Mouse (Mus musculus) heart, postnatal 36 days (tissue): Measurements from ENCODE around the gene Atg2a. TPM values are rescaled to one million over a fixed set of nuclear protein-coding genes. Genes with fewer than 3 reads are reported as not detected.
A peak's percentile ranks its signal among the peaks of the same experiment; 100 is the strongest.

Source experiments
- DNase-seq, 2 experiments: peaks; one replicate each; pipeline ENCODE4 v3.0.0; 2021 to 2022
- intact Hi-C: fragments of 180-260 bp; cut with DNase I; formaldehyde crosslinking; loops from one replicate; pipeline ENCODE4 v1.15.1; 2025
- total RNA-seq, 2 experiments: library from RNA; stranded (reverse); gene quantifications; 2 replicates each; pipeline ENCODE4 v1.2.3; 2021

Atg2a gene
- total RNA-seq, result 10 to 100 TPM; 24.5 to 25.9 TPM

DNA sequence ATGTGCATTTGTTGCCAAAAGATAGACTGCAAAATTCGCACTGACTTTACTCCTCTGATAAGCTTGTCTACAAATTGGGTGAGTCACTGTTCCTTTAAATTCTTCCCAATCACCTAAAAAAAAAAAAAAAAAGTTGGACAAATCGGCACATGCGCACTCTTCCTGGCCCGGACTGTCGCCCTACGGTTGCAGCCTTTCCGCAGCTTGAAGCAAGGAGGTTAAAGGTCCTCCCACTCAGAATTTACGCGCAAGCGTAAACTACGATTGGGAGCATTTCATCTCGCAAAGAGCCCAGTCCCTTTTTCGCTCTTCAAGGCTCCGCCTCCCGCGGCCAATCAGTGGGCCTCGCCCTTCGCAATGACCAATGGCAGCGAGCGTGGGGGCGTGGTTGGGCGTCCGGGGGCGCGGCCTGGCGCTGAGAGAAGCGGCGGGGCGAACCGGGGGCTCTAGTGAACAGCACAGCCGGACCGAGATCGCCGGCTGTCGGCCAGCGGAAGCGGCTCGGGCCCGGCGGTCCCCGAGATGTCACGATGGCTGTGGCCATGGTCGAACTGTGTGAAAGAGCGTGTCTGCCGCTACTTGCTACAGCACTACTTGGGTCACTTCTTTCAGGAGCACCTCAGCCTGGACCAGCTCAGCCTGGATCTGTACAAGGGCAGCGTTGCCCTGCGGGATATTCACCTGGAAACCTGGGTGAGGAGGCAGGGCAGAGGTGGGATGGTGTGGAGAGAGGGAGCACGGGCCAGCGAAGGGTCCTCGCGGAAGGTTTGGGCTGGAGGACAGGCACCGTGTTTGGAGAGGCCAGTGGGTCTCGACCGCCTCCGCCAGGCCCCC is at the start of gene Atg2a:
Gene Atg2a, plus strand, starts transcription at position 395 of the 834 bp plus-strand sequence.
- DNase-seq, result peak; percentile 97
- intact Hi-C loops, result loop anchor here (5.0 kb wide), 1 partner anchor 179 kb away; the partner anchor contains the start of gene Znhit2

DNA sequence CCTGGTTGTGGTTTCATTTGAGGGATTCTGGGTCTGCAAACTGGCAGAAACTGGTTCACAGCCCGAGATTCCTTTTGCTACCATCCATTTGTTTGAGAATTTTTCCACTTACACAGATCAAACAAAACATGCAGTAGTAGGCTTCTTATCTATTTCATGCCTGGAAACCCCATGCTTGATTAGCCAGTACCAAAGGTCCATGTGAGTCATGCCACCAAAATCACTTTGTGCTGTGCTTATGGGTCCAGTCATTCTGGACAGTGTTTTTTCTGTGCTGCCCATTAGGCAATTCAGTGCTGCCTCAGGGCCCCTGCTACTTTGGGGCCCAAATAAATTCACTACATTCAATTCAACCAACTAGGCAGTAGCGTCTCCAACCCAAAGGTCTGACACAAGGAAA is 37.2 kb upstream of the Atg2a start:
- intact Hi-C loops, result no loop called here
- DNase-seq, result no peak

DNA sequence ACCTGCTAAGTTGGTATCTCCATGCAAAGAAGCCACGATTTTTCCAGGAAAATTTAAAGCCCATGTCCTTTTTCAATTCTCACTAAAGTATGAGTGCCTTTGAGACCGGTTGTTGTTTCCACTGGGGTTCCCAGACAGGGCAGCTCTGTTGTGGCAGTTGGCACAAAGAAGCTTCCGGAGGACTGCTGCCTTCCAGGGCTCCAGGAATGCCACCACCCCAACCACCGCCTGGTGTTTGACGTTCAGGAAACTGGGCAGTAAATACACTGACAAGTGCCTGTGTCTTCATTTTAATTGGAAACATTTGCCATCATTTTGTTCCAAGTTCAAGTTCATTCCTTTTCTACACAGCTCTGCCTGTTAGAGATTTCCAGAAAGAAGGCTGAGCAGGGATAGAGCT is 34.8 kb upstream of the Atg2a start:
- no peak for DNase-seq
- intact Hi-C loops, result no loop called here

DNA sequence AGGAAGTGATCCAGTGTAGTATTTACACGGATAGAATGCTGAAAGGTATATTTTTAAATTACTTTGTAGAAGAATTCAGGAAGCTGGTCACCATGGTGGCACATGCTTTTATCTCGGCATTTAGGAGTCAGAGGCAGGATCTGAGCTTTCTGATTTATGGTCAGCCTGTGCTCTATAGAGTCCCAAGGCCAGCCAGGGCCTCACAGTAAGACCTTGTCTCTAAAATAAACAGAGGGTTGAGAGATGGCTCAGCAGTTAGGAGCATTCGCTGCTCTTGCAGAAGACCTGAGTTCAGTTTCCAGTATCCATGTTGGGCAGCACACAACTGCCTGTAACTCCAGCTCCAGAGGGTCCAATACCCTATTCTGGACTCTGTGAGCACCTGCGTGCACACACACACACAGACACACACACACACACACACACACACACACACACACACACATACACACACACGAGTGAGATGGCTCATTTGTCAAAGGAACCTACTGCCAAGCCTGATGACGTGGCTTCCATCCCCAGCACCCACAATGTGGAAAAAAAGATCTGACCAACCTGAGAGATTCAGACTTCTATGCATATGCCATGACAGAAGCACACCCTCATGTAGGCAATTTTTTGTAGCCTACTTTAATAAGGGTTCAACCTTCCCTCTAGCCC is 25.3 kb upstream of the Atg2a start:
- no peak for DNase-seq
- intact Hi-C loops, result no loop called here

DNA sequence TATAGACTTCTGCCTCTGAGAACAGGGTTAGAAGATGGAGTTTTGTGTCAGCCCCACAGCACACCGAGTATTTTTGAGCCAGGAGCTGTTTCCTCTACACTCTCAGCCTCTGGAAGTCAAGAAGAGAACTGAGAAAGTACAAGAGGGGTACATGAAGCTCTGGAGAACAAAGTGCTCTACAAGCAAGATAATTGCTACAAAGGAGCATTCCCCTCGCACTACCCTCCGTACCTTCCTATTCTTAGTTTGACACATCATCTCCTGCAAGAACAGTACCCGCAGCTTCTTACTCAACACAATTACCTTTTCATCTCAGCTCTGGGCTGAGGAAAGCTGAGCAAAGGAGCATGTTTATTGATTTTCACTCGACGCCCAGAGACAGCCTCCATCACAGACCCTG is 22.9 kb upstream of the Atg2a start:
- no peak for DNase-seq
- intact Hi-C loops, result no loop called here

DNA sequence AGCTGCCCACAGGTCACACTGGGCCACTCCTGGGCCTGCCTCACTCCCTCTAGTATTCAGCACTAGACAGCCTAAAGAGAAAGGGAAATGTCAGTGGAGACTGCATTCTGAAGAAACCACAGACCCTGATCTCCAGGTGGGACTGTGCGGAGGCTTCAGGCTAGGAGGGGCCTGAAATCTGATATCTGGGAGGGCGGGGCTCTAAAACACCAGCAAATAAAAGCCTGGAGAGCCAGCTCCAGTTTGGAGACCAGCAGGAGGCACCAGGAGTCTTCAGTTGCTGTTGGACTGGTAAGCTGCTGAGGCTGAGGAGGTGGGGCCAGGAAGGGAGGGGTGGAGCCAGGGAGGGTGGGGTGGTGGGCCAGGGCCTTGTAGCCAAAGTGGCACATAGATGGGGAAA is 15.3 kb upstream of the Atg2a start, which contains the start of gene Gpha2:
Gene Gpha2, plus strand, starts transcription at position 246 of the 400 bp plus-strand sequence.
- no peak for DNase-seq
- intact Hi-C loops, result no loop called here

DNA sequence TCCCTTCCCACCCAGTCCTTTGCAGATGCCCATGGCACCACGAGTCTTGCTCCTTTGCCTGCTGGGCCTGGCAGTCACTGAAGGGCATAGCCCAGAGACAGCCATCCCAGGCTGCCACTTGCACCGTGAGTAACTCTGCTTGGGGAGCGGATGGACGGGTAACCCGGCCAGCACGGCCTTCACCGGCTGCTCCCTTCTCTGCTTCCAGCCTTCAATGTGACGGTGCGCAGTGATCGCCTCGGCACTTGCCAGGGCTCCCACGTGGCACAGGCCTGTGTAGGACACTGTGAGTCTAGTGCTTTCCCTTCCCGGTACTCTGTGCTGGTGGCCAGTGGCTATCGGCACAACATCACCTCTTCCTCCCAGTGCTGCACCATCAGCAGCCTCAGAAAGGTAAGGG is 14.7 kb upstream of the Atg2a start:
- DNase-seq, result no peak
- intact Hi-C loops, result no loop called here

DNA sequence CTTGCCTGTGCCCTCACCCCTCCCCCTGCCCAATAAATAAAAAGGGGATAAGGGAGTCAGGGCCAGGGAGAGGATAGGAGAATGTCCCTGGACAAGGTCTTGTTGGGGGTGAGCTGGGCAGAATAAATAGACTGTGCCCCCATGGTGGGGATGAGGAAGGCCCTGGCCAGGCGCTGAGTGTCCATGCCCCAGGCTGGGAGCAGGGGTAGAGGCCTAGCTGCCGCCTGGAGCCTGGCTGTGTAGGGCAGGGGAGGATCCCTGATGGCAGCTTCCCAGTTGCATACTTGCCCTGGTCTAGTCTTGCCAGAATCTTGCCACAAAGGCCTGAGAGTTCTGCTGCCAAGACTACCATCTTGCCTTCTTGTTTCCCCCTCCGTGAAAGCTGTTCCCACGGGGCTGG is 13.6 kb upstream of the Atg2a start:
- DNase-seq, result no peak
- intact Hi-C loops, result no loop called here

DNA sequence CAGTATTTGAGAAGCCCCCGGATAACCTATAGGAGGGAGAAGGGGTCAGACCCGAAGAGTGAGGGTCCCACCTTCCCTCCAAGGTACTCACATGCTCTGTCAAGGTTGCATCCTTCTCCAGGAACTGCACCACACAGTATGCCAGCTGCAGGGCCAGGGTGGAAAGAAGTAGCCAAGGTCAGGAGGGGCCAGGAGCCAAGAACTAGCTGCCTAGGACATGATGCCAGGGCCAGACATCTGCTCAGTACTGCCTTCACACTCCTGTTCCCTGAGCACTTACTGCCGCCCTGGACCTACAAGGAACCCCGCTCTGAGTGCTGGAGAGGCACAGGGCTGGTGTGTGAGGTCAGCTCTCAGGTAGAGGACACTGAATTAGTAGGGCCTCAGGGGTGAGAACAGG is 11.1 kb upstream of the Atg2a start:
- no peak for DNase-seq
- intact Hi-C loops, result no loop called here

DNA sequence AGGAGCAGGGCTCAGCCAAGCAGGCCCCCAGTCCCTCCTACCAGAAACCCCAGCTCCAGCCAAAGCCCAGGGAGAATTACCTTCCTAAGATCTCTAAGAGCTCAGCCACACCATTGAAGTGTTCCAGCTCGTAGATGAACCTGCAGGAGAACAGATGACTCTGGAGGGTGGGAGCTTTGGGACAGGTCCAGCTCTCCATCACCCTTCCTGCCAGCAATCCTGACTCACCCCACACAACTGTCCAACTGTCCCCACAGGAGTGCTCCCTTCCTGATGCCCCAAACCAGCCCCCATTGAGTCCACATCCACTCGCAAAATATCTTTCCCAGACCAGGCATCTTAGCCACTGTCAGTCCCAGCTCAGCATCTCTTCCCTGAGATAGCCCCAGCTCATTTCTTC is 10.4 kb upstream of the Atg2a start:
- DNase-seq, result no peak
- intact Hi-C loops, result no loop called here

DNA sequence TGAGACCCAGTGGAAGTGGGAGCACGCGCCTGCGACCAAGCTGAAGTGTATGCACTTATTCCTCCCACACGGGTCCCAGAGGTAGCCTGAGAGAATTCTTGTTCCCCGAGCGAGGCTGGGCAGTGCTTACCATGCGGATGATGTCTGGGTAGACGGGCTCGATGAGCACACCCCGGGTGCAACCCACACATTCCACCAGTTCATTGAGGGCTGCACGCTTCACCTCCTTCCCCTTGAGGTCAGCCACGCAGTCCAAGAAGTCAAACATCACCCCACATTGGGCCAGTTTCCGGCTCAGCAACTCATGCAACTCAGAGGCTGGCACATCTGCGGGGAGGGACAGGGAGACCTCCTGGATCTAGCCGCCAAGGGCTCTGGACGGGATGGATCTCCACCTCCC is 7.8 kb upstream of the Atg2a start:
- intact Hi-C loops, result no loop called here
- DNase-seq, result no peak

DNA sequence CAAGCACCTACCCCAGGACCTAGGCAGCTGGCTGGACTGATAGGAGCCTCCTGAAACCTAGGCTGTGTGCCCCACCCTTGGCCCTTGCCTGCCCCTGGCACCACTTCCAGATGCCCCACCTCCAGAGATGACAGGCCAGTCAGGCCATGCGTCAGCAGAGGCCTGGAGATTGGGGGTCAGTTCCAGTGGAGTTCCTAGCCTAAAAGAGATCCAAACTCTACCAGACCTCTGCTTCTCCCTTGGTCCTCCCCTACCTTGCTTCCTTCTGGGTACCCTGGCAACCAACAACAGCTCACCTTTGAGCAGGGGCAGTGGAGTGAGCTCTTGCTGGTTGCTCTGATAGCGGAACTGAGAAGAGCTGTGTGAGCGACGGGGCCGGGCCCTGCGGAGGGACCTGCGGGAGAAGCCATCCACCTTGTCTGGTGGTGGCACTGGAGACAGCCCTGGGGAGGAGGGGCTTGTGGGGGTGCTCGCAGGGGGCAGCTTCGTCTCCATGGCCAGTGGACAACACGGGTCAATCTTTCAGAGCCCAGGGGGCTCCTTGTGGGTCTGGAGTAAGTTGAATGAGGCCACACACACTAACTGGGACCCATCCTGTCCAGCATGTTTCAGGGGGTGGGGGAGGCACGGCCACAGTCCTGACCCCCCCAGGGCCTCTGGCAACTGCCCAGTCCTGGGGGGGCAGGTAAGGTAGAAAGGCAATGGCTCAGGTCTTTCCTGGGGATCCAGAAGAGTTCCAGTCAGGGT is 7.0 kb upstream of the Atg2a start:
- DNase-seq, result no peak
- intact Hi-C loops, result no loop called here

DNA sequence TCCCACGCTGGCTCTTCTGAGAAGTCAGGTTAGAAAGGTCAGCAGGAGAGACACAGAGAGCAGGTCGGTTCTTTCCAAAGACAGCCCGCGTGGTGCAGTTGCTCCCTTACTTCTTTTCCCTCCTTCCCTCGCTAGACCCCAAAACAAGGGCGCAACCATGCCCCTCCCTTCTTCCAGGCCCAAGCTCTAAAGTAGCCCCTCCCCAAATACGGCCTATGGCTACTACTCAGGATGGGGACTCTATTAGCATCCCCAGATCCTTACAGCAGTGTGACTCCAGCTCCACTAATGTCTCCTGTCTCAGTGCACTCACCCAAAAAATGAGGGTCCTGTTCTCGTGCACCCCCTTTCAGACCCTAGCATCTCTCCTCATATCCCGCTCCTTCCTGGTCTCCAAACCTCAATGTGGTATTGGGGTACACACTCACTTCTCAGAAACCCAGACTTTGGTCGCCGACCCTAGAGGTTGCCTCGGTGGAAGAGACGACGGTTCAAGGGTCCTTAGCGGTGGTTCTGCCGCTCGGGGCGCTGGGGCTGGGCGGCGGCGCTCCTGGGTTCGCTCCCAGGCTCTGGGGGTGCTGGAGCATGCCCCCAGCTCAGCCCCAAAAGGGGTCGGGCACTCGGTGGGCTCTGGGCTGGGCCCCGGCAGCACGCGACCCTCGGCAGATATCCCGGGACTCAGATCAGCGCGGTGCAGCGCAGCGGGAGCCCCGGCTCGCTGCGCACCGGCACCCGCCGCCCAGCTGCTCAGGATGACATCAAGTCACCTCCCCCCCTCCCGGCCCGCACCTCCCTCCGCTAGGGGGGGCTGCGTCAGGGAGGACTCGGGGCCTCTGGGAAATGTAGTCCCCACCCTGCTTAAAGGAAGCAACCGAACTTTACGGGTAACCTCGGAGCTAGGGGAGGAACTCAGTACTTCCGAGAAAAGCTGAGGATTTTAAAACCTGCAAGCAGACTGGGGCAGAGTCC is 6.1 kb upstream of the Atg2a start, which contains the start of gene Ppp2r5b:
Gene Ppp2r5b, minus strand, starts transcription at position 789 of the 969 bp plus-strand sequence.
- peak; percentile 92 to 94 for DNase-seq
- intact Hi-C loops, result loop anchor here (2.0 kb wide), 1 partner anchor 95 kb away; the partner anchor contains the start of genes Arl2 and Batf2

DNA sequence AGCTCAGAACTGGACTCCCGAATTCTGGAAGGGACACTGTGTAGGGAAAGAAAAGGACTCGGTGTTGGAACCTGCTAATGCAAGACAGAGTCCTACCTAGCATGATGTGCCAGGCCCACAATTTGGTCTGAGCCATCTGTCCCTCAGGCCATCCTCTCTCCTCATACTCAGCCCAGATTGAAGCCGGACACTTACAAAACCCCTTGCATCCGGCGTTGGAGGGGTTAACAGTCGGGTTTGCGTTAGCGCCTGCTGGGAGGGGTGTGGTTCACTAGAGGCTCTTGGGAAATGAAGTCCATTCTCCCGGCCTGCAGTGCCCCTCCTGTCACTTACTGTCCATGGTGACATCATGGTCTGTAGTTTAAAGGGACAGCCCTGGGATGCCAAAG is 5.4 kb upstream of the Atg2a start:
- intact Hi-C loops, result loop anchor here (2.0 kb wide), 1 partner anchor 95 kb away; the partner anchor contains the start of genes Arl2 and Batf2
- DNase-seq, result peak; percentile 87 to 89

DNA sequence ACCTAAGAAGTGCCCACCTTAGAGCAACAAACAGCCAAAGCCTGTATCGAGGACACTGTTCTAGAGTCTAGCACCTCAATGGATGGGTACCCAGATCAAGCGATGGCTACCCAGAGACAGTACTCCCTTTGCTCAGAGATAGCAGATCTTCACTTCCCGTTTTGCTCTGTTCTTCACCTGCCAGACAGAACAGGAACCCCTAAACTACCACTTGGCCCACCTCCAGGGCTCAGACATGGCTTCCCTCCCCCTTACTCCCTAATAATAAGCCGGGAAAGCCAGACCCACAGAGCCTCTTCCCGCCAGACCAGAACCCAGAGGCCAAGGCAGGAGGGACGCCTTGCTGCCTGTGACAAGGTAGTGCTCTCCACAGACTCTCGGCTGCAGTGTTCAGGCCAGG is 4.6 kb upstream of the Atg2a start:
- DNase-seq, result peak in 1 of 2 experiments; percentile 14
- intact Hi-C loops, result loop anchor here (2.0 kb wide), 1 partner anchor 96 kb away; the partner anchor contains the start of genes Arl2 and Batf2

DNA sequence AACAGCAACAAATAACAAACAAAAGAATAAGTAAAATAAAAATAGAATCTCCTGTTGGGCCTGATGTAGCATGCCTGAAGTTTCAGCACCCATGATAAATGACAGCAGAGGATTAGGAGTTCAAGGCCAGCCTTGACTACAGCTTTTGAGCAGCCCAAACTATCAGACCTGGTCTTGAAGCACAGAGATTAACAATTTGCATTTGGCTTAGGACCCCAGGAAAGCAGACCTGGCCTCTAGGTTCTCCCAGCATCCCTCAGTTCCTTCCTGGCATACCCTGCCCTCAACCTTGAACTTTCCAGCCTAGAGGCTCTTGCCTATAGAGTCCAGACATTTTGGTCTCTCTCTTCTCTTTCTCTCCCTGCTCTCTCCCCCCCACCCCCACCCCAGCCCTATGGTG is 2.7 kb upstream of the Atg2a start:
- no peak for DNase-seq
- intact Hi-C loops, result no loop called here

DNA sequence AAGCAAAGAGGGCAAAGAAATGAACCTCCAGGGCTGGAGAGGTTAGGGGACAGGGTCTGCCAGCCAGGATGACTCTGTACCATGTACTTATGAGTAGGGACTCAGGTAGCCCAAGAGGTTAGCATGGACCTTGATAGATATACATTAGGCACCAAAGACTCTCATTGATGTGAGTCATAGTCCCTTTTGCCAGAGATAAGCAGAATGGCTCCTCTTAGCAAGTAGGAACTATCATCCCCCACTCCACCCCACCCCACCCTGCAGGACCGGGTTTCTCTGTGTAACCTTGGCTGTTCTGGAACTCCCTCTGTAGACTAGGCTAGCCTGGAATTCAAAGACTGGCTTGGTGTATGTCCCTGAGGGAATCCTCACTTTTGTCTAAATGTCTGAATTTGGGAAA is 1.3 kb upstream of the Atg2a start:
- no peak for DNase-seq
- intact Hi-C loops, result loop anchor here (5.0 kb wide), 1 partner anchor 178 kb away; the partner anchor contains the start of gene Znhit2

DNA sequence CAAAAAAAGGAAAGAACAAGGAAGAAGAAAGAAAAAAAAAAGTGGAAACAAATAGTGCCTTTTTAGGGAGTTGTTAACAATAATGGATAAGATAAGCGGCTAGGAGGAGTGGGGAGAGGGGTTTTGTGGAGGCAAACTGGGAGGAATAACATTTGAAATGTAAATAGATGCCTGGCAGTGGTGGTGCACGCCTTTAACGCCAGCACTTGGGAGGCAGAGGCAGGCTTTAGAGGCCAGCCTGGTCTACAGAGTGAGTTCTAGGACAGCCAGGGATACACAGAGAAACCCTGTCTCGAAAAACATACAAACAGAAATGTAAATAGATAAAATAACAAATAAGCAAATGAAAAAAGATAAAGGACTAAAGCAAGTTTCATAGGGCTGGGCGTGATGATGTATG is 743 bp upstream of the Atg2a start:
- intact Hi-C loops, result loop anchor here (5.0 kb wide), 1 partner anchor 178 kb away; the partner anchor contains the start of gene Znhit2
- no peak for DNase-seq

DNA sequence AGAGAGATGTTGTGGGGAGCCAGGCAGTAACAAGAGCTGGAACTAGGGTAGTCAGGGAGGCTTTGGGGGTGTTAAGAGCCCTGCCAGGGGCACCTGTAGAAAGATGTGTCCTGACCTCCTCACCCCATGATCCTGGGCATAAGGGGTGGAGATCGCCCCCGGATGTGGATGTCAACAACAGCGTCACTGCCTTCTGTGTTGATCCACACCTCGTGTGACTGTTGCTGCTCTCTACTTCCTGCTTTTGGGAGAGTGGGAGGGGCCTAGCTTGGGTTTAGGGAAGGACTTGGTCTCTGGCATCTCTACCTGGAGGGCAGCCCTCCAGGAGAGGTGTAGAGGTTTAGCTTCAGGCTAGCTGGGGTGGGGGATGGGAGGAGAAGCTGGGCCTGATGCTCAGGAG is 813 bp downstream of the Atg2a start:
- DNase-seq, result peak in 1 of 2 experiments; percentile 45

More for the DNA sequence above, 813 bp downstream of the Atg2a start:
- intact Hi-C loops, result loop anchor here (5.0 kb wide), 1 partner anchor 180 kb away; the partner anchor contains the start of gene Znhit2
